Mouse (Mus musculus) testis, postnatal 14 days (tissue): Measurements from ENCODE around the gene Kif5c.

Experiments used
- DNase-seq: peaks from one replicate; pipeline ENCODE4 v3.0.0; 2021; ENCODE audit warnings: low spot score

Gene Kif5c

GRCm38 (mm10) chr2:49618829-49619718, at the start of gene Kif5c:
Gene Kif5c, plus strand, starts transcription at chr2:49619298.
- peak; percentile 88 for DNase-seq

- peak; percentile 64 for DNase-seq
Observed at GRCm38 (mm10) chr2:49569862-49570777, 49.0 kb upstream of the Kif5c start.

GRCm38 (mm10) chr2:49570778-49571101, 48.4 kb upstream of the Kif5c start:
- DNase-seq: no peak

GRCm38 (mm10) chr2:49571159-49571920, 47.8 kb upstream of the Kif5c start:
- no peak for DNase-seq

- DNase-seq: no peak
Observed at GRCm38 (mm10) chr2:49572111-49572642, 46.9 kb upstream of the Kif5c start.

GRCm38 (mm10) chr2:49572684-49573083, 46.4 kb upstream of the Kif5c start:
- DNase-seq: no peak

GRCm38 (mm10) chr2:49573282-49573681, 45.8 kb upstream of the Kif5c start:
- no peak for DNase-seq

- peak; percentile 29 for DNase-seq
Observed at GRCm38 (mm10) chr2:49580585-49580984, 38.5 kb upstream of the Kif5c start.

GRCm38 (mm10) chr2:49582546-49582945, 36.6 kb upstream of the Kif5c start:
- DNase-seq: peak; percentile 50

GRCm38 (mm10) chr2:49583311-49583710, 35.8 kb upstream of the Kif5c start:
- DNase-seq: no peak

GRCm38 (mm10) chr2:49590450-49590849, 28.6 kb upstream of the Kif5c start:
- DNase-seq: no peak

- no peak for DNase-seq
Observed at GRCm38 (mm10) chr2:49592926-49593325, 26.2 kb upstream of the Kif5c start.

GRCm38 (mm10) chr2:49594886-49595285, 24.2 kb upstream of the Kif5c start:
- DNase-seq: no peak

- DNase-seq: no peak
Observed at GRCm38 (mm10) chr2:49596318-49596717, 22.8 kb upstream of the Kif5c start.

- no peak for DNase-seq
Observed at GRCm38 (mm10) chr2:49600021-49600681, 18.9 kb upstream of the Kif5c start.

GRCm38 (mm10) chr2:49602791-49603349, 16.2 kb upstream of the Kif5c start:
- DNase-seq: no peak

GRCm38 (mm10) chr2:49609611-49610010, 9.5 kb upstream of the Kif5c start:
- DNase-seq: no peak

- DNase-seq: no peak
Observed at GRCm38 (mm10) chr2:49616765-49617164, 2.3 kb upstream of the Kif5c start.

GRCm38 (mm10) chr2:49619719-49620522, 823 bp downstream of the Kif5c start:
- peak; percentile 25 for DNase-seq

- no peak for DNase-seq
Observed at GRCm38 (mm10) chr2:49620626-49621117, 1.6 kb downstream of the Kif5c start.
